Mouse (Mus musculus) liver, embryonic 16.5 days (tissue): ENCODE data around the gene Rnf121. TPM values are rescaled to one million over a fixed set of nuclear protein-coding genes. Genes with fewer than 3 reads are reported as not detected.
A peak's percentile ranks its signal among the peaks of the same experiment; 100 is the strongest.
"Not testable (repeated sequence)": the region's sequence is repeated elsewhere in the genome, so short reads cannot be mapped to it uniquely, and the experiment has no call there.

ENCODE experiments used
- ATAC-seq: fragments of 200-750 bp; cut with Nextera tagmentation; 2 replicates; pipeline ENCODE4 v1.8.0; 2017; ENCODE audit warnings: low read depth, mild to moderate bottlenecking, moderate number of reproducible peaks, moderate library complexity
- H3K27ac ChIP-seq: fragments of 300-500 bp; sonication (generic); 2 replicates; pipeline ENCODE4 v1.5.1; 2014; ENCODE audit warnings: mild to moderate bottlenecking, low read length
- H3K27me3 ChIP-seq: fragments of 300-500 bp; sonication (generic); 2 replicates; pipeline ENCODE4 v1.6.1; 2014; ENCODE audit warnings: low read depth, low read length, mixed read lengths; ENCODE audit not compliant: control insufficient read depth, insufficient read depth
- H3K36me3 ChIP-seq: fragments of 300-500 bp; sonication (generic); 2 replicates; pipeline ENCODE4 v1.6.1; 2014; ENCODE audit warnings: mild to moderate bottlenecking; ENCODE audit not compliant: control insufficient read depth, insufficient read depth
- H3K4me1 ChIP-seq: fragments of 300-500 bp; sonication (generic); 2 replicates; pipeline ENCODE4 v1.6.1; 2014; ENCODE audit warnings: low read depth, low read length, mixed read lengths; ENCODE audit not compliant: control insufficient read depth
- H3K4me2 ChIP-seq: fragments of 300-500 bp; sonication (generic); 2 replicates; pipeline ENCODE4 v1.6.1; 2014; ENCODE audit warnings: low read depth, low read length, mixed read lengths
- H3K4me3 ChIP-seq: fragments of 300-500 bp; sonication (generic); 2 replicates; pipeline ENCODE4 v1.5.1; 2014; ENCODE audit warnings: low read depth, mild to moderate bottlenecking, low read length
- H3K9ac ChIP-seq: fragments of 300-500 bp; sonication (generic); 2 replicates; pipeline ENCODE4 v1.6.1; 2014; ENCODE audit warnings: low read depth, low read length
- H3K9me3 ChIP-seq: fragments of 300-500 bp; sonication (generic); replicated peaks from 2 replicates; pipeline ENCODE4 v1.6.1; 2016; ENCODE audit warnings: low read length; ENCODE audit not compliant: control insufficient read depth
- whole genome bisulfite sequencing: fragments of 180-500 bp; shearing (Covaris S2); extraction: QIAGEN DNeasy Blood & Tissue Kit; methylation state at CpG from one replicate; pipeline ENCODE4 v1.1.7; 2014; ENCODE audit not compliant: insufficient replicate concordance; 5-methylcytosine and 5-hydroxymethylcytosine counted together
- polyA plus RNA-seq: library from polyadenylated mRNA; unstranded; fragments of >200 nt; fragmentation: Nextera tagmentation; extraction: Ambion mirVana; gene quantifications from 2 replicates; pipeline ENCODE4 v1.2.1, GENCODE M21; 2015

Rnf121 gene
- polyA plus RNA-seq, 1 experiment from 2014 or later: 11.6 TPM

DNA sequence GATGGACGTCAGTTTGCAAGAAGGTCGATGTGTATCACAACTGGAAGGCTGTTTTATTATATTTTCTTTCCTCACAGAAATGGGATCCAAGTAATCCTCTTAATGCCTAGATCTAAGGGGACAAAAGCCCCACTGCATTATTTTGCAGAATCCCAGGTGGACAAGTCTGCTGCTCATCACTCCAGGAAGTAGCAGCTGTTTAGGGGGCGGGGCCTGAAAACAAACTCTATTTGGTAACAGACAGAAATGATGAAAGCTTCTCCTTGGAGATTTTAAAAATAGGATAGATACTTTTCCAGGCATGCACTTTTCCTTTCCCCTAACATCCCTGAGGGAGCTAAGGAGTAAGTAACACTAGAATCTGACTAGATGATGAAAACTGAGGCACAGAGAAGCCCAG lies 28.0 kb downstream of the Rnf121 start:
- no peaks in the 10 kb centered on the region for H3K9me3 ChIP-seq

DNA sequence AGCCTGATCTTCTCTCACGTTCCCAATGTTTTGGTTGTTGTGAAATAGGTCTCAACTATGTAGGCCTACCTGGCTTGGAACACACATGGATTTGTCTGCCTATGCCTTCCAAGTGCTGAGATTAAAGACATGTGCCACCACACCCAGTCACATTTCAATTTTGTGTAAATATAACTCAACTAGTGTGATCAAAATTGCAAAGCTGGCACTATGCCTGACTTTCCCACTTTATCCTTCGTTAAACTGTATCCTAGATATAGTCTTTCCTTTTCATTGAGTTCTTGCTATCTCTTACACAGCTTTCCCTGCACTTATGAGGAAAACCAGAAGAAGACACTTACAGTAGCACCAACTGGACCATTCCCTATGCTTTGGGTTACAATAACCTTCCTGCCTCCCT lies 29.7 kb downstream of the Rnf121 start:
- no peaks in the 10 kb centered on the region for H3K27me3 ChIP-seq
- no peak overlapping the region for H3K4me3 ChIP-seq
- no peaks in the 10 kb centered on the region for H3K9me3 ChIP-seq
- H3K36me3 ChIP-seq: peaks cover 19% of the 10 kb centered on the region
- ATAC-seq: no peak
- H3K4me2 ChIP-seq: no peak overlapping the region
- no peaks in the 10 kb centered on the region for H3K4me1 ChIP-seq
- H3K9ac ChIP-seq: no peak overlapping the region
- no peak overlapping the region for H3K27ac ChIP-seq
- 78% methylated on average over 2 of the region's 2 CpGs for WGBS

More for the DNA sequence above, 28.0 kb downstream of the Rnf121 start:
- Histone ChIP-seq H3K9ac (no peak overlapping the region), H3K27ac (no peak overlapping the region), H3K27me3 (no peaks in the 10 kb centered on the region), H3K4me2 (no peak overlapping the region), H3K4me1 (no peaks in the 10 kb centered on the region), H3K36me3 (peaks cover 19% of the 10 kb centered on the region), H3K4me3 (no peak overlapping the region)
- 77% methylated on average over 3 of the region's 3 CpGs for WGBS
- no peak for ATAC-seq

DNA sequence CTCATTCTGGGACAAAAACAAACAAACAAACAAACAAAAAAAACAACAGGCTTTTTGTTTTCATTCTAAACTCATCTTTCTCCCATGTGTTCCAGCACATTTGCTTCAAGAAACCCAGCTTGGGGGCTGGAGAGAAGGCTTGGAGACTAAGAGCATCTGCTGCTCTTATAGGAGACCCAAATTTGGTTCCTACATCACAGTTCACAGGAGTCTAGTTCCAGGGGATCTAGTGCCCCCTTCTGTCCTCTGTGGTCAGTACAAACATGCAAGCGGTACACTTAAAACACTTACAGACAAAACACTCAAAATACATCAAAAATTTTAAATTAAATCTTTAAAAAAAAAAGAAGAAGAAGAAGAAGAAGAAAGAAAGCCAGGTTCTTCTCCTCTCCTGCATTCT lies 30.4 kb downstream of the Rnf121 start:
- Histone ChIP-seq H3K4me2 (no peak overlapping the region), H3K27ac (no peak overlapping the region), H3K9me3 (no peaks in the 10 kb centered on the region), H3K36me3 (peaks cover 19% of the 10 kb centered on the region), H3K4me1 (no peaks in the 10 kb centered on the region), H3K9ac (no peak overlapping the region), H3K27me3 (no peaks in the 10 kb centered on the region), H3K4me3 (no peak overlapping the region)
- ATAC-seq: no peak
- 86% methylated on average over 1 of the region's 1 CpGs for WGBS

GRCm38 (mm10) chr7:102025187-102026119 lies 39.8 kb downstream of the Rnf121 start:
- no peak for ATAC-seq
- Histone ChIP-seq H3K4me3 (no peak overlapping the region), H3K9me3 (no peaks in the 10 kb centered on the region), H3K9ac (no peak overlapping the region), H3K36me3 (peaks cover 21% of the 10 kb centered on the region), H3K4me1 (no peaks in the 10 kb centered on the region), H3K4me2 (no peak overlapping the region), H3K27ac (no peak overlapping the region), H3K27me3 (no peaks in the 10 kb centered on the region)
- WGBS: 83% methylated on average over 2 of the region's 2 CpGs

DNA sequence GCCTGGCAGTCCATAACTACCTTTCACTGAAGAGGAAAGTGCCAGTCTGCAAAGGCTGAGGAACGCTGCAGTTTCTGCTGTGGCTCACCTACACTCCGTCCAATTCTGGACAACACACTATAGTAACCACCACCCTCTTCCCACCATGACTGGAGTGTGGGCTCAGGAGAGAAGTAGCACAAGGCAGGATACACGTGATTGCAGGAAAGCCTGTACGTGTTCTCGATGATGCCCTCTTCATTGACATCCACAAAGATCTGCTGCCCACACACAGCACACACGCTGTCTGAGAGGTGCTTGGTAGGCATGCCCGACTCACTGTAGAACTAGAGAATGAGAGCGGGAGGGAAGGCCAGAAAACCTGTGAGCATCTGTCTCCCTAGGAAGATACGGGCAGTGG lies 41.4 kb downstream of the Rnf121 start:
- no peak overlapping the region for H3K4me2 ChIP-seq
- no peaks in the 10 kb centered on the region for H3K27me3 ChIP-seq
- no peaks in the 10 kb centered on the region for H3K9me3 ChIP-seq
- no peak overlapping the region for H3K9ac ChIP-seq
- 0 out of 2 replicates have a peak, but pooled peaks have one; percentile 7 for ATAC-seq
- H3K27ac ChIP-seq: no peak overlapping the region
- no peaks in the 10 kb centered on the region for H3K4me1 ChIP-seq
- no peak overlapping the region for H3K4me3 ChIP-seq
- H3K36me3 ChIP-seq: peaks cover 24% of the 10 kb centered on the region
- WGBS: 82% methylated on average over 9 of the region's 9 CpGs

GRCm38 (mm10) chr7:102020934-102021333 lies 44.3 kb downstream of the Rnf121 start:
- 85% methylated on average over 2 of the region's 2 CpGs for WGBS
- H3K27ac ChIP-seq, H3K4me3 ChIP-seq, ATAC-seq, H3K4me1 ChIP-seq, H3K4me2 ChIP-seq, H3K27me3 ChIP-seq, H3K9ac ChIP-seq, H3K9me3 ChIP-seq: not testable (repeated sequence)
- peaks cover 22% of the 10 kb centered on the region for H3K36me3 ChIP-seq

DNA sequence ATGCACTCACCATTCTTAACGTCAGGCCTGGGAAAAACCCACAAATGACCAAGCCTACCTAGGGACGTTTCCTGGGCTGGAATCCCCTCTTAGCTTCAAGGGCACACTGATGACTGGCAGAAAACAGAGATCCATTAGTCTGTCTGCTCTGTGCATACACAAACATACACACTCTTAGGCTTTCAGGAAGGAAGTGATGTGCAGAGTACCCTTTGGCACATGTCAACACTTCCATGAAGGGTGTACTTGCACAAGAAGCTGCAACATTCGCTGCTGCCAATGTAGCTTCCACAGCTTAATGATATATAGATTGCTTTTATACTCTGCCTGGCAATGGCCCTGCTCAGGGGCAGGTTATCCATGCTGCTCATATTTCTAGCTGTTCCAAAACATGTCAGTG lies 45.9 kb downstream of the Rnf121 start:
- WGBS: 61% methylated on average over 3 of the region's 3 CpGs
- no peak overlapping the region for H3K4me3 ChIP-seq
- H3K27ac ChIP-seq: no peak overlapping the region
- no peaks in the 10 kb centered on the region for H3K27me3 ChIP-seq
- H3K36me3 ChIP-seq: peaks cover 35% of the 10 kb centered on the region
- H3K9ac ChIP-seq: no peak overlapping the region
- no peaks in the 10 kb centered on the region for H3K9me3 ChIP-seq
- no peak for ATAC-seq
- no peaks in the 10 kb centered on the region for H3K4me1 ChIP-seq
- H3K4me2 ChIP-seq: no peak overlapping the region

- peak within 1 kb of the TSS; percentile 19; the same call in 1 of the 2 replicates for H3K27ac ChIP-seq
- H3K4me1 ChIP-seq: no peaks in the 10 kb centered on the region
- H3K27me3 ChIP-seq: no peaks in the 10 kb centered on the region
- H3K4me2 ChIP-seq: peak within 1 kb of the TSS; percentile 2; the same call in 1 of the 2 replicates
- WGBS: 79% methylated on average over 3 of the region's 3 CpGs
- no peak for ATAC-seq
- H3K36me3 ChIP-seq: peaks cover 38% of the 10 kb centered on the region
- no peaks in the 10 kb centered on the region for H3K9me3 ChIP-seq
- no peak within 1 kb of the TSS for H3K9ac ChIP-seq
- no peak within 1 kb of the TSS for H3K4me3 ChIP-seq
These were observed 46.7 kb downstream of the Rnf121 start, which contains the start of gene Il18bp for GRCm38 (mm10) chr7:102018590-102018989. Gene Il18bp (minus strand): TSS chr7:102018690.

DNA sequence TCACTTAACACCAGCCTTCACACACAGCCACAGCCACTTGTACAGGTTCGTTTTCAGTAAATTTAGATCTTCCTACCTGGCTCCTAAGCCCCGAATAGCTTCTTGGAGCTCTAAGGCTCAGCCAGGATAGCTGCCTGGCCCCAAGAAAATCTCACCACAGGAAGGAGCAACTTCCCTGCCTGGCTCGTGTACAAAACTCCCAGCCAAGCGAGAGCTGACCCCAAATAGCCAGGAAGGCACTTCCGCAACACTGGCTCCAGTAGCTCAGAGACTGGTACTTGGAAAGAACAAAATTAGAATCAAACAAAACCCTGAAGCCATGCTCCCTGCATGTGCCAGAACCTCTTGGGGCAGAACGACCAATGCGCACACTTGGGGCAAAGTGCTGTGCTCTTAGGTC lies 47.2 kb downstream of the Rnf121 start:
- Histone ChIP-seq H3K36me3 (peaks cover 43% of the 10 kb centered on the region), H3K9me3 (no peaks in the 10 kb centered on the region), H3K4me2 (no peak overlapping the region), H3K27ac (no peak overlapping the region), H3K4me1 (no peaks in the 10 kb centered on the region), H3K9ac (no peak overlapping the region), H3K27me3 (no peaks in the 10 kb centered on the region), H3K4me3 (no peak overlapping the region)
- 73% methylated on average over 7 of the region's 7 CpGs for WGBS
- no peak for ATAC-seq
